Mouse (Mus musculus) heart, embryonic 14.5 days (tissue): Measurements from ENCODE around the gene Cct7. TPM values are rescaled to one million over a fixed set of nuclear protein-coding genes. Genes with fewer than 3 reads are reported as not detected.

Experiments used
- ATAC-seq: fragments of 200-750 bp; cut with Nextera tagmentation; 2 replicates; pipeline ENCODE4 v1.8.0; 2017; ENCODE audit warnings: low read depth, moderate TSS enrichment; ENCODE audit not compliant: insufficient number of reproducible peaks, insufficient read depth, low FRiP score
- H3K27ac ChIP-seq, 2 experiments: fragments of 200-500 bp in 1 of 2; fragments of 300-500 bp in 1 of 2; sonication (generic) in 1 of 2; replicated peaks in 1 of 2; 2 replicates each; pipeline ENCODE4 v1.5.1; 2012 to 2014; ENCODE audit warnings: low read depth in 2 of 2, low read length in 2 of 2, control low read depth in 1 of 2, mild to moderate bottlenecking in 1 of 2, mixed read lengths in 1 of 2; ENCODE audit not compliant: control insufficient read depth in 1 of 2, insufficient read depth in 1 of 2
- H3K27me3 ChIP-seq: fragments of 300-500 bp; sonication (generic); 2 replicates; pipeline ENCODE4 v1.6.1; 2014; ENCODE audit warnings: mild to moderate bottlenecking, low read length, control low read depth; ENCODE audit not compliant: control insufficient read depth, insufficient read depth
- H3K36me3 ChIP-seq: fragments of 300-500 bp; sonication (generic); 2 replicates; pipeline ENCODE4 v1.6.1; 2014; ENCODE audit warnings: mild to moderate bottlenecking, control low read depth, low read length, mixed read lengths; ENCODE audit not compliant: control insufficient read depth, insufficient read depth
- H3K4me1 ChIP-seq, 2 experiments: fragments of 200-500 bp in 1 of 2; fragments of 300-500 bp in 1 of 2; sonication (generic) in 1 of 2; 2 replicates each; pipeline ENCODE4 v1.6.1; 2012 to 2014; ENCODE audit warnings: low read length in 2 of 2, control low read depth in 1 of 2, mixed read lengths in 1 of 2; ENCODE audit not compliant: control insufficient read depth in 2 of 2, insufficient read depth in 2 of 2
- H3K4me2 ChIP-seq: fragments of 300-500 bp; sonication (generic); 2 replicates; pipeline ENCODE4 v1.6.1; 2014; ENCODE audit warnings: mild to moderate bottlenecking, low read length
- H3K4me3 ChIP-seq, 2 experiments: fragments of 200-500 bp in 1 of 2; fragments of 300-500 bp in 1 of 2; sonication (generic) in 1 of 2; 2 replicates each; pipeline ENCODE4 v1.5.1; 2012 to 2014; ENCODE audit warnings: low read length in 2 of 2, mild to moderate bottlenecking in 2 of 2, control low read depth in 1 of 2, low read depth in 1 of 2, moderate library complexity in 1 of 2; ENCODE audit not compliant: control insufficient read depth in 1 of 2, insufficient read depth in 1 of 2
- H3K9ac ChIP-seq: fragments of 300-500 bp; sonication (generic); 2 replicates; pipeline ENCODE4 v1.6.1; 2014; ENCODE audit warnings: mild to moderate bottlenecking, low read length
- H3K9me3 ChIP-seq: fragments of 300-500 bp; sonication (generic); 2 replicates; pipeline ENCODE4 v1.6.1; 2016; ENCODE audit warnings: low read length, control low read depth; ENCODE audit not compliant: control insufficient read depth
- whole genome bisulfite sequencing: fragments of 180-500 bp; shearing (Covaris S2); extraction: QIAGEN DNeasy Blood & Tissue Kit; methylation state at CpG from one replicate; pipeline ENCODE4 v1.1.7; 2014; 5-methylcytosine and 5-hydroxymethylcytosine counted together
- polyA plus RNA-seq: library from polyadenylated mRNA; unstranded; fragments of >200 nt; fragmentation: Nextera tagmentation; extraction: Ambion mirVana; gene quantifications from 2 replicates; pipeline ENCODE4 v1.2.1, GENCODE M21; 2014

Cct7 gene
- polyA plus RNA-seq, 1 experiment from 2014 or later, result 372 TPM

GRCm38 (mm10) chr6:85489717-85490116 is 38.4 kb downstream of the Cct7 start:
- no peak for ATAC-seq
- H3K36me3 ChIP-seq, result no peaks in the 10 kb centered on the region
- H3K4me3 ChIP-seq, result no peak overlapping the region
- 86% methylated on average over 3 of the region's 3 CpGs for WGBS
- no peak overlapping the region for H3K9ac ChIP-seq
- H3K9me3 ChIP-seq, result no peaks in the 10 kb centered on the region
- H3K27ac ChIP-seq, result no peak overlapping the region
- no peaks in the 10 kb centered on the region for H3K4me1 ChIP-seq
- H3K27me3 ChIP-seq, result peaks cover 25% of the 10 kb centered on the region
- no peak overlapping the region for H3K4me2 ChIP-seq

GRCm38 (mm10) chr6:85490252-85490651 is 38.9 kb downstream of the Cct7 start:
- no peak for ATAC-seq
- Histone ChIP-seq H3K9ac (no peak overlapping the region), H3K4me3 (no peak overlapping the region), H3K4me2 (no peak overlapping the region), H3K27me3 (peaks cover 19% of the 10 kb centered on the region), H3K4me1 (no peaks in the 10 kb centered on the region), H3K36me3 (no peaks in the 10 kb centered on the region), H3K9me3 (no peaks in the 10 kb centered on the region), H3K27ac (no peak overlapping the region)
- 79% methylated on average over 4 of the region's 4 CpGs for WGBS

DNA sequence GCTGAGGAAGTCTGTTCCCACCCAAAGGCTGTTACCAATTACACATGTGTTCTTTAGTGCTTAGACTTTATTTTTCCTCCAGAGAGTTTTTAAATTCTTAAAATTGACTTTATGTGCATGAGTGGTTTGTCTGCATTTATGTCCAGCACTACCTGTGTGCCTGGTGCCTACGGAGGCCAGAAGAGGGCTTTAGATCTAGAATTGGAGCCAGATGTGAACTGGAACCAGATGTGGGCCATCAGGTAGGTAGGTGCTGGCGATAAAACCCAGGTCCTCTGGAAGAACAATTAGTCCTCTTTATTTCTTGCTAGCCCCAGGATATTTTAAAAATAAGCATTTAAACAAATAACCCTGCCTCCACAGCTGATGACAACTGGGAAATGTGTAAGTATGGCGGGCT is 40.3 kb downstream of the Cct7 start:
- no peak for ATAC-seq
- no peak overlapping the region for H3K4me3 ChIP-seq

DNA sequence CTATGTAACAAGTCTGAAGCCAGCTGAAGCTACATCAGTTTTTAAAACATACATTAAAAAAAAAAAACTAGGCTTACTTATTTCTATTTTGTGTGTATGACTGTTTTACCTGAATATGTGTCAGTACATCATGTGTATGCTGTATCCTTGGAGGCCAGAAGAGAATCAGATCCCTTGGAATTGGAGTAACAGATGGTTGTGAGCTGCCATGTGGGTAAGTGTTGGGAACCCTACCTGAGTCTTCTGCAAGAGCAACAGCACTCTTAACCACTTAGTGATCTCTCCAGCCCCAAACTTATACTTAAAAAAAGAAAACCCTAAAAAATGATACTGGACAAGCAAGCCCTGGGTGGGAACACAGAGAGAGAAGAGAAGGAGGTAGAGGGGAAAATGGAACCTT is 45.7 kb downstream of the Cct7 start:
- Histone ChIP-seq H3K36me3 (no peaks in the 10 kb centered on the region), H3K9me3 (no peaks in the 10 kb centered on the region), H3K4me1 (no peaks in the 10 kb centered on the region), H3K9ac (no peak overlapping the region), H3K27me3 (peaks cover 22% of the 10 kb centered on the region), H3K27ac (no peak overlapping the region), H3K4me2 (no peak overlapping the region), H3K4me3 (no peak overlapping the region)
- ATAC-seq, result no peak

More for the DNA sequence above, 40.3 kb downstream of the Cct7 start:
- Histone ChIP-seq H3K27ac (no peak overlapping the region), H3K9ac (no peak overlapping the region), H3K36me3 (no peaks in the 10 kb centered on the region), H3K4me1 (no peaks in the 10 kb centered on the region), H3K4me2 (no peak overlapping the region), H3K27me3 (peaks cover 6% of the 10 kb centered on the region), H3K9me3 (no peaks in the 10 kb centered on the region)
- WGBS, result 74% methylated on average over 3 of the region's 3 CpGs

DNA sequence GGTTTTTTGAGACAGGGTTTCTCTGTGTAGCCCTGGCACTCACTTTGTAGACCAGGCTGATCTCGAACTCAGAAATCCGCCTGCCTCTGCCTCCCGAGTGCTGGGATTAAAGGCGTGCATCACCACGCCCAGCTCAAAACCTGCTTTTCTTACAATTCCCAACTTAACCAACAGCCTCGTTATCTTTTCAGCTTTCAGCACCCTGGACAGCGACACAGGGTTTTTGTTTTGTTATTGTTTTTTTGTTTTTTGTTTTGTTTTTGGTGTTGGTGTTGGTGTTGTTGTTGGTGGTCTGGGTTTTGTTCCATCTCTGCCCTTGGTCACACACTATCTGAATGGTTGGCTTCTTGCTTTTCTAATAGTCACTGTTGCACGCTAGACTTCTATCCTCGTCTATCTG is 46.8 kb downstream of the Cct7 start:
- no peak overlapping the region for H3K4me3 ChIP-seq
- no peak overlapping the region for H3K27ac ChIP-seq
- no peak overlapping the region for H3K4me2 ChIP-seq
- no peaks in the 10 kb centered on the region for H3K36me3 ChIP-seq
- H3K4me1 ChIP-seq, result peaks cover 0 to 9% of the 10 kb centered on the region in 2 experiments; a peak in 2 of 4 replicates
- peaks cover 33% of the 10 kb centered on the region for H3K27me3 ChIP-seq
- H3K9me3 ChIP-seq, result no peaks in the 10 kb centered on the region
- no peak overlapping the region for H3K9ac ChIP-seq
- 51% methylated on average over 9 of the region's 9 CpGs for WGBS
- ATAC-seq, result no peak

DNA sequence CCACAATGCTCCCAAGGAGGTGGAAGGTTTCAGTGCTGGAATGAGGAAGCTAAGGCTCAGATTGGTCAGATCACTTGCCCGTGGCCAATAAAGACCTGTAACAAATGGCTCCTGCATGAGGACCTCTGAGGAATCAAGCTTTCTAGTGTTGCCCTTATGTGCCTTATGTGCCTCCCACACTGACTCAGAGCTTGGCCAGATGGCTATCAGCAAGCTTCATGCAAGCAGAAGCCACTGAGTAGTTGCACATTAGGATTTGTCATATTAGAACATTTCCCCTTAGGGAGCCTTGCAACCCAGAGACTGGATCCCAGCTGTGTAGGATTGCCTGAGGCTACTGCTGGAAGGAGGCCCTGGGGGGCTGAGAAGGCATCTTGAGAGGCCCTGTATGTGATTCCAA is 49.1 kb downstream of the Cct7 start:
- Histone ChIP-seq H3K9ac (no peak overlapping the region), H3K27me3 (peaks cover 55% of the 10 kb centered on the region), H3K9me3 (no peaks in the 10 kb centered on the region), H3K4me3 (no peak overlapping the region), H3K36me3 (no peaks in the 10 kb centered on the region), H3K27ac (no peak overlapping the region), H3K4me2 (no peak overlapping the region), H3K4me1 (peaks cover 0 to 9% of the 10 kb centered on the region in 2 experiments; a peak in 2 of 4 replicates)
- 64% methylated on average over 1 of the region's 1 CpGs for WGBS
- no peak for ATAC-seq

- Histone ChIP-seq H3K4me3 (no peak overlapping the region), H3K4me2 (no peak overlapping the region), H3K36me3 (no peaks in the 10 kb centered on the region), H3K27ac (no peak overlapping the region), H3K9me3 (no peaks in the 10 kb centered on the region), H3K4me1 (peaks cover 0 to 9% of the 10 kb centered on the region in 2 experiments; a peak in 2 of 4 replicates), H3K27me3 (peaks cover 60% of the 10 kb centered on the region), H3K9ac (no peak overlapping the region)
- no peak for ATAC-seq
- 14% methylated on average over 6 of the region's 6 CpGs for WGBS
Observed at GRCm38 (mm10) chr6:85501571-85502102, 50.3 kb downstream of the Cct7 start.
